Mouse (Mus musculus) midbrain, embryonic 12.5 days (tissue): ENCODE measurements around the gene Fcrla. TPM values are rescaled to one million over a fixed set of nuclear protein-coding genes. Genes with fewer than 3 reads are reported as not detected.

Experiments
- ATAC-seq: fragments of 200-750 bp; cut with Nextera tagmentation; 2 replicates; pipeline ENCODE4 v1.8.0; 2017; ENCODE audit warnings: low read depth, moderate TSS enrichment, moderate library complexity; ENCODE audit not compliant: low FRiP score
- H3K27ac ChIP-seq: fragments of 300-500 bp; sonication (generic); replicated peaks from 2 replicates; pipeline ENCODE4 v1.5.1; 2016; ENCODE audit warnings: mild to moderate bottlenecking
- H3K27me3 ChIP-seq: fragments of 300-500 bp; sonication (generic); 2 replicates; pipeline ENCODE4 v1.6.1; 2016; ENCODE audit warnings: mild to moderate bottlenecking
- H3K36me3 ChIP-seq: fragments of 300-500 bp; sonication (generic); 2 replicates; pipeline ENCODE4 v1.6.1; 2016
- H3K4me1 ChIP-seq: fragments of 300-500 bp; sonication (generic); 2 replicates; pipeline ENCODE4 v1.6.1; 2016
- H3K4me2 ChIP-seq: fragments of 300-500 bp; sonication (generic); replicated peaks from 2 replicates; pipeline ENCODE4 v1.6.1; 2016; ENCODE audit warnings: mild to moderate bottlenecking, moderate library complexity
- H3K4me3 ChIP-seq: fragments of 300-500 bp; sonication (generic); 2 replicates; pipeline ENCODE4 v1.5.1; 2016; ENCODE audit warnings: mild to moderate bottlenecking
- H3K9ac ChIP-seq: fragments of 300-500 bp; sonication (generic); replicated peaks from 2 replicates; pipeline ENCODE4 v1.6.1; 2016; ENCODE audit warnings: mild to moderate bottlenecking, moderate library complexity
- H3K9me3 ChIP-seq: fragments of 300-500 bp; sonication (generic); 2 replicates; pipeline ENCODE4 v1.6.1; 2016; ENCODE audit warnings: mild to moderate bottlenecking
- WGBS: fragments of 180-500 bp; shearing (Covaris S2); methylation state at CpG from one replicate; pipeline ENCODE4 v1.1.7; 2016; 5-methylcytosine and 5-hydroxymethylcytosine counted together
- polyA plus RNA-seq: library from polyadenylated mRNA; unstranded; fragments of >200 nt; fragmentation: Nextera tagmentation; extraction: Ambion mirVana; gene quantifications from 2 replicates; pipeline ENCODE4 v1.2.1, GENCODE M21; 2016

The Fcrla gene
- polyA plus RNA-seq, 1 experiment from 2014 or later = not detected

DNA sequence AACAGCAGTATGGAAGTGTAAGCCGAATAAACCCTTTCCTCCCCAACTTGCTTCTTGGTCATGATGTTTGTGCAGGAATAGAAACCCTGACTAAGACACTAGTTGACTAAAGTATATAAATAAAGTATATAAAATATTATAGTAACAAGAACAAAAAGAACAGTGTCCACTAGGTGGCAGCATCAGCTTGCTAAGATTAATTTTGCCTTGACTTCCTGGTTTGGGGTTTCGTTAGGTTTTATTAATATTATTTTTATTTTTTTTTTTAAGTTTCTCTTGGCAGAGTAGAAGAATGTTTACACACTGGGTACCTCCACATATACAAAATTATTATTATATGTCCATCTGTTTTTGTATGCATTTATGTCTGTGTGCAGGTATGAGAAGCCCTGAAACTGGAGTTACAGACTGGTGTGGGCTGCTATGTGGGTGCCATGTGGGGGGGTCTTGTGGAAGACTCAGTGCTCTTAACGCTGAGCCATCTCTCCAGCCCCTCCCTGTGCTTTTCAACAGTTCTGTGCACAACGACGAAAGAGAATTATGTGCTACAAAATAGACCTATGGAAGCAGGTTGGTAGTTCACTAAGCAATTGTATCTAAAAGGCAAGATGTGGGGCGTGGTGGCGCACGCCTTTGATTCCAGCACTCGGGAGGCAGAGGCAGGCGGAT lies 26.4 kb downstream of the Fcrla start:
- H3K9ac ChIP-seq = no peak overlapping the region
- H3K4me1 ChIP-seq = no peaks in the 10 kb centered on the region
- no peak overlapping the region for H3K4me3 ChIP-seq
- no peak overlapping the region for H3K27ac ChIP-seq
- peaks cover 36% of the 10 kb centered on the region for H3K27me3 ChIP-seq
- 38% methylated on average over 10 of the region's 10 CpGs for WGBS
- H3K36me3 ChIP-seq = no peaks in the 10 kb centered on the region
- ATAC-seq = 0 out of 2 replicates have a peak, but pooled peaks have one; percentile 19
- no peaks in the 10 kb centered on the region for H3K9me3 ChIP-seq
- no peak overlapping the region for H3K4me2 ChIP-seq

DNA sequence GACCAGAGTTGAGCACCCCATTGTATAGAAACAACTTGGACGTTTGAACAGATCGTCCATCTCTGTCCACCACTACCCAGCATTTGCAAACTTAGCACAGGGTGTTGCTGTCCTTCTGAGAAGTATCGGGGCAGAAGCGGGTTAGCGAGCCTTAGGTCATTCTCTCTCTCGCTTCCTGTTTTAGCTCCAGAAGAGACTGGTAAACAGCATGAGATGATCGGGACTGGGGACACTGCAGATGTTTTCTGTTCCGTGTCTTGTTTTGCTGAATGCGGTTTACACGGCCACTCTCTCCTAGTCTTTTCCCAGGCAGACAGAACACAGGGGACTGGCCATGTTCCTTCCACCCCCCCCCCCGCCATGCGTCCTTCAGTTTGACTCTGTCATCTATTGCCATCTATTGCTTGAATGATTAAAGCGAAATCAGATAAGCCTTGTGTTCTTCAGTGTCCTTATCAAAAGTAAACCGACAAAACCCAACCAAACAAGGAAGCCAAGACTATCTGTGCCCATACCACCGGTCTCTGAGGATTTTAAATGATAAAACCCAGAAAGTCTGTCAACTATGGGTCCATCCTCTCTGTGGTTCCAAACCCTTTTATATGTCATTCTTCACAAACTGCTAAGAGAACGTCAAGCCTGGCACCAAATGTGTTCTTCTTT lies 28.8 kb downstream of the Fcrla start:
- Histone ChIP-seq H3K9ac (no peak overlapping the region), H3K27ac (no peak overlapping the region), H3K27me3 (peaks cover 17% of the 10 kb centered on the region), H3K9me3 (no peaks in the 10 kb centered on the region), H3K4me2 (no peak overlapping the region), H3K4me3 (no peak overlapping the region), H3K36me3 (no peaks in the 10 kb centered on the region), H3K4me1 (no peaks in the 10 kb centered on the region)
- no peak for ATAC-seq
- WGBS = 81% methylated on average over 16 of the region's 16 CpGs

DNA sequence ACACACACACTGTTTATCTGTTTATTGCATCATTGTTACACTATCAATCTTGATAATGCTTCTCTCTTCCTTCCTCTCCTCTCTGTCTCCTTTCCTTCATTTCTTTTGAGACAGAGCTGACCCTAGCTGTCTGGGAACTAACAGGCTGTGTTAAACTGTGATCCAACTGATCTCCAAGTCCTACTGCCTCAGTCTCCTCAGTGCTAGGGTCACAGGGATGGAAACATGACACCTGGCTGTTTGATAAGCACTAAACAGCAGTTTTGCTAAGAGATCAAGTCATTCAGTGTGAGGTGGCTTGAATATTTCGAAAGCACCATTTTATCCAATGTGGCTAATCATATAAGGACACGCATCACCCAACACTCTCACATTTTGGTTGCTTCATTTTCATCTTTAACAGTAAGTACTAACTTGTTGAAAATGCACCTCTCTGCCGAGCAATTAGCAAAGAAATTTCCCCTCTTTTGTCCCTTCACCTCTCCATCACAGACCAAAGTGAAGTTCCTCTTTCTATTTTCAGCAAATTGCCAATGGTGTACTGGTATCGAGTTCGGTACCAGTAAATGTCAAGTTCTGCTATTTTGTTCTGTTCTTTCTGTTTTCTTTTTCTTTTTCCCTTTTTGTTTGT lies 30.6 kb downstream of the Fcrla start:
- Histone ChIP-seq H3K4me3 (no peak overlapping the region), H3K4me2 (no peak overlapping the region), H3K9me3 (no peaks in the 10 kb centered on the region), H3K36me3 (no peaks in the 10 kb centered on the region), H3K9ac (no peak overlapping the region), H3K27ac (no peak overlapping the region), H3K4me1 (no peaks in the 10 kb centered on the region), H3K27me3 (peaks cover 2% of the 10 kb centered on the region; the same call in 1 of the 2 replicates)
- WGBS = 81% methylated on average over 5 of the region's 5 CpGs
- no peak for ATAC-seq

DNA sequence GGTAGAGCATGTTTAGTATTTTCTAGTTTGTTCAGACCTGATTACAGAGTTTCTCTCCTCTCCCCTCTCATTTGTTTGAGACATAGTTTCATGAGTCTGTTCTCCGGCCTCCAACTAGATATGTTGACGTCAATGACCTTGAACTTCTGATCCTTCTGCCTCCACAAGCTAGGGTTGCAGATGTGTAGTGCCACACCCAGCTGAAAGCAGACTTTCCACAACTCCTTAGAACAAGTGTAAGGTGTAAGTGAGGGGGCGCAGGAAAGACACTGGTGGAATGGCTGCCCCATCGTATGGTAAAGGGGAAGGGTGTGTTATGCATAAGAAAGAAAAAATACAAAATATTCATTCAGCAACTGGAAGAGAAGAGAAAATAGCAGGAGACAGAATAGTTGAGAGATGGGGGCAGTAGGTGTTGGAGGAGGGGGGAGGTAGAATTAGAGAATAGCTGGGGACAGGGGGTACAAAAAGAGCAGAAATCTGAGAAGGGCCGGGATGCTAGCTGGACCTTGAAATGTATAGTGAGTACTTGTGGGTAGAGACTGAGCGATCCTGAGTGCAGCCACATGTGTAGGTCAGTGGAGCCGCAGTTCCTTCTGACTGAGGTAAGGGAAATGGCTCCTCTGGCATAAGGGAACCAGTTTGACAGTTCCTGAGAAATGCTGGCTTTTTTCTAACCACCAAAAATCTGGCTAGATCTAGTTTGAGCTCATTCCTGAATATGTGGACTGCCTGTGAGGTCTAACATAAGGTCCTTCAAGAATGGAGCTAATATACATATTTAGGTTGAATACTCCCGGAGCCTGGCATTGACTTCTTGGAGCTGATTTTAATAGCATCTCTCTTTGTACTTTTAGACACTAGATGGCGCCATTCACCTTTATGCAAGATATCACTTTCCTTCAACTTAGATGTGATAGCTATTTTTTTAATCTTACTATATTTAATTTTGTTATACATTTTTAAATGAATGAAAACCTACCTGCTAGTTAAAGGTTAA lies 32.5 kb downstream of the Fcrla start:
- Histone ChIP-seq H3K36me3 (no peaks in the 10 kb centered on the region), H3K27ac (no peak overlapping the region), H3K9me3 (no peaks in the 10 kb centered on the region), H3K4me1 (no peaks in the 10 kb centered on the region), H3K4me2 (no peak overlapping the region), H3K27me3 (no peaks in the 10 kb centered on the region; the same call in 1 of the 2 replicates), H3K4me3 (no peak overlapping the region), H3K9ac (no peak overlapping the region)
- 65% methylated on average over 9 of the region's 9 CpGs for WGBS
- ATAC-seq = 0 out of 2 replicates have a peak, but pooled peaks have one; percentile 38

DNA sequence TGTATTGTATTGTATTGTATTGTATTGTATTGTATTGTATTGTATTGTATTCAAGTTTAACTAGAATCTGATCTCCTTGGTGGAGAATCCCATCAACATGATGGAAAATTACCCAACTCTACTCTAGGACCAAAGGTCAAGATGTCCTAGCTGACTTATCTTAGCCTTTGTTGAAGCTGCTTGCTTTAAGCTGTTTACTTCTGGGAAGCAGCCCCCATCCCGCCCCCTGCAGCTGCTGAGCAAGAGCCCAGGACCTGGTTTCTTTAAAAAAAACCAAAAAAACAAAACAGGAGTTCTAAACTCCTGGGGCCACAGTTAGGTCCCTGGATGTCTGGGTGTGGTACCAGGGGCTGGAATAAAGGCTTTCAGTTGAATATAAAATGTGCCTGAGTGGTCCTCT lies 35.1 kb downstream of the Fcrla start:
- H3K36me3 ChIP-seq = no peaks in the 10 kb centered on the region
- WGBS = 68% methylated on average over 1 of the region's 1 CpGs
- ATAC-seq = no peak
- H3K4me2 ChIP-seq = no peak overlapping the region
- H3K27ac ChIP-seq = no peak overlapping the region
- no peak overlapping the region for H3K4me3 ChIP-seq
- no peaks in the 10 kb centered on the region; the same call in 1 of the 2 replicates for H3K27me3 ChIP-seq
- H3K9ac ChIP-seq = no peak overlapping the region
- H3K4me1 ChIP-seq = no peaks in the 10 kb centered on the region
- H3K9me3 ChIP-seq = no peaks in the 10 kb centered on the region

DNA sequence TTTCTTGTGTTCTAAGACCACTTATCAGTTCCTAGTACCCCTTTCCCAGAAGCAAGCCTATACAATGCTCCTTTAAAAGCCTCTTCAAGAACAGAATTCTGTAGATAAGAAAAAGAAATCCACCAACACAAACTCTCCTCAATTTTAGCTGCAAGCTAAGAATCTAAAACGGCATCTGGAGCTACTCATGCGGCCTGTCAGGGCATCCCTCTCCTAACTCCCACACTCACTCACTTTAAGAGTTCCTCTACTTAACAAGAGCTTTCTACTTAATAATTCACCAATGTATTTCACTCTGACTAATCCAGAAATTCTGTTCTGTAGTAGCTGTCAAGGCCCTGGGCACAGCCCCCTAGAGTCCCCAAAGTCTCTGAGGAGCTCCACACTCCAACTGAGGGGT lies 35.7 kb downstream of the Fcrla start:
- WGBS = 88% methylated on average over 2 of the region's 2 CpGs

DNA sequence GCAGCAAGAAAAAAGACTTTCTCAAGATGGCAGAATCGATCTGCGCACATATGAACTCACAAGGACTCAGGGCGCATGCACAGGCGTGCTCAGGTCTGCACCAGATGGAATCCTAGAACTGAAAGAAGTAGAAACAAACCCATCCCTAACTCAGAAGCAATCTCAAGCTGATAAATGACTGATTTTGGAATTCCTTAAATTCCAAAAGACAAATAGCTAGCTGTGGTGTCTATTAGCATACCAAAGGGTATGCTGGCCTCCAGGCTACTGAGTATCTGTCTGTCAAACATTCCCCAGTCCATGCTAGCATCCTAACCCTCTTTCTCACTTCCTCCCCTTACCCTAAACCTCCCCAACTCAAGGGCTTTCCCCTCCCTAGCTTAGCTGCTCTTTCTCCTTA lies 38.1 kb downstream of the Fcrla start:
- WGBS = 76% methylated on average over 4 of the region's 4 CpGs
- H3K27ac ChIP-seq = no peak overlapping the region
- H3K27me3 ChIP-seq = no peaks in the 10 kb centered on the region
- no peak for ATAC-seq
- no peak overlapping the region for H3K4me2 ChIP-seq
- H3K4me1 ChIP-seq = peaks cover 4% of the 10 kb centered on the region
- H3K36me3 ChIP-seq = no peaks in the 10 kb centered on the region
- H3K4me3 ChIP-seq = no peak overlapping the region
- H3K9me3 ChIP-seq = no peaks in the 10 kb centered on the region
- no peak overlapping the region for H3K9ac ChIP-seq

More for the DNA sequence above, 35.7 kb downstream of the Fcrla start:
- Histone ChIP-seq H3K4me3 (no peak overlapping the region), H3K4me2 (no peak overlapping the region), H3K4me1 (no peaks in the 10 kb centered on the region), H3K36me3 (no peaks in the 10 kb centered on the region), H3K27ac (no peak overlapping the region), H3K9ac (no peak overlapping the region), H3K9me3 (no peaks in the 10 kb centered on the region), H3K27me3 (no peaks in the 10 kb centered on the region; the same call in 1 of the 2 replicates)
- ATAC-seq = no peak

DNA sequence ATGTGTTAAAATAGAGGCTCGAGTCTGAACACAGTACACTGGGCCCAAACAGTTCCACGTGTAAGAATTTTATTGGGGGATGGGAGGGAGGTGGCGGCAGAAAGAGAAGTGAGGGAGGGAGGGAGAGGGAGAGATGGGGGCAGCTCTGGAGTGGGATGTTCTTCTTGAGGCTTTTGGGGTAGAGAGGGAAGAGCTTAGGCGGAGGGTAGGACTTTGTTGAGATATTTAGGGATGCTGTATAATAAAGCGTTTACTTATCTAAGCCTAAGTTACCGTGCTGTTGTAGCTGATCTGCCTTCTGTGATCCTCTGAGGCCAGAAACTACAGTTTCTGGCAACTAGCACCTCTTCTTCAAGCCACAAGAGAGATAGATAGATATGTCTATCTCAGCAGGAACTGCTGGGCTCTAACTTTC lies 41.3 kb downstream of the Fcrla start:
- Histone ChIP-seq H3K27me3 (no peaks in the 10 kb centered on the region), H3K9ac (no peak overlapping the region), H3K27ac (no peak overlapping the region), H3K4me3 (no peak overlapping the region), H3K4me2 (no peak overlapping the region), H3K4me1 (peaks cover 7% of the 10 kb centered on the region), H3K36me3 (peaks cover 3% of the 10 kb centered on the region; the same call in 1 of the 2 replicates), H3K9me3 (no peaks in the 10 kb centered on the region)
- no peak for ATAC-seq
- WGBS = 53% methylated on average over 6 of the region's 6 CpGs

DNA sequence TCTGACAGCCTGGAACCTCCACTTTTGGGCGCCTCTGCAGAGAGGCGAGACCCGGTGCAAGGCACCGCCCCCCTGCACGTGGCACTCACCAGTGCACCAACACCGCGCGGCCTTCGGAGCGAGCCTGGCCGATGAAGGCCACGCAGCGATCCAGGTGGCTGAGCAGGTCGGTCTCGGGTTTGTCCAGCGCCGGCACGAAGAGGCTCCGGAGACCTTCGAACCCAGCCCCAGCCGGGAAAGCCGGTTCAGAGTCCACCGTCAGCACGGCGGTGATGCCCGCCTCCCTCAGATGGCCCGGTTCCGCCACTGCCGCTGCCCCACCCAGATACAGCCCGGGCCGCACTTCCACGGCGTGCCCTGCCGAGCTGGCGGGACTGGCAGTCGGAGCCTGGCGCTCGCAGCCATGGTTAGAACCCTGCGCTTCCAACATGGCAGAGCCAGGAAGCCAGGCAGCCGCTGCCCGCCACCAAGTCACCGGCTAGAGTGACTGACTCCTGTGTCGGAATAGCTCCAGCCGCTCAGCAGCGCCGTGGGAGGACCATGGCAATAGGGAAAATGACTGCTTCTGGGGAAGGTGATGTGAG lies 42.3 kb downstream of the Fcrla start, which contains the start of the genes Gm26620 and Dusp12:
Gm26620 (plus strand) TSS at position 88 of the 584 bp plus-strand sequence.
Dusp12 (minus strand) TSS at position 563 of the 584 bp plus-strand sequence.
- H3K27me3 ChIP-seq = no peaks in the 10 kb centered on the region
- no peaks in the 10 kb centered on the region for H3K9me3 ChIP-seq
- WGBS = under 1% methylated on average over 46 of the region's 46 CpGs
- peak within 1 kb of the TSS; percentile 72 for H3K4me2 ChIP-seq
- peak within 1 kb of the TSS; percentile 74 for H3K27ac ChIP-seq
- peak within 1 kb of the TSS; percentile 94 for H3K4me3 ChIP-seq
- peak within 1 kb of the TSS; percentile 91 for H3K9ac ChIP-seq
- peaks cover 11% of the 10 kb centered on the region for H3K36me3 ChIP-seq
- peaks cover 7% of the 10 kb centered on the region for H3K4me1 ChIP-seq
- ATAC-seq = peak; percentile 92

DNA sequence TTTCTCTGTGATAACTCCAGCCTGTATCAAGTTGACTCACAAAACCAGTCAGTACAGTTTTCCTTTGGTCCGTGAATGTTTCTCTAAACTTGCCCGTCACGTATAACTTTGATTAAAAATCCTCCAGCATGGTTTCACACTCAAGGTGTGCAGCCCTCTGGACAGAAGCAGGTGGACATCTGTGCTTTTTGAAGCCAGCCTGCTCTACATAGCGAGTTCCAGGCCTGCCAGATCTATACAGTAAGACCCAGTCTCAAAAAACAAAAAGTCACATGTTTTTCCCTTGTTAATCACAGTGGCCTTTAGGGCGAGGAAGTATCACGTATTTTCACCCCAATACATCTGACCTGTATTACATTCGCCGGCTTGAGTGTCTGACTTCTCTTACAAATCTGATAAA lies 43.0 kb downstream of the Fcrla start:
- peaks cover 14% of the 10 kb centered on the region for H3K36me3 ChIP-seq
- no peaks in the 10 kb centered on the region for H3K27me3 ChIP-seq
- H3K9me3 ChIP-seq = no peaks in the 10 kb centered on the region
- peak; percentile 2; the same call in 1 of the 2 replicates for ATAC-seq
- H3K4me3 ChIP-seq = peak overlapping the region; percentile 94
- peaks cover 7% of the 10 kb centered on the region for H3K4me1 ChIP-seq
- peak overlapping the region; percentile 72 for H3K4me2 ChIP-seq
- H3K9ac ChIP-seq = peak overlapping the region; percentile 91
- 32% methylated on average over 8 of the region's 8 CpGs for WGBS
- H3K27ac ChIP-seq = no peak overlapping the region

DNA sequence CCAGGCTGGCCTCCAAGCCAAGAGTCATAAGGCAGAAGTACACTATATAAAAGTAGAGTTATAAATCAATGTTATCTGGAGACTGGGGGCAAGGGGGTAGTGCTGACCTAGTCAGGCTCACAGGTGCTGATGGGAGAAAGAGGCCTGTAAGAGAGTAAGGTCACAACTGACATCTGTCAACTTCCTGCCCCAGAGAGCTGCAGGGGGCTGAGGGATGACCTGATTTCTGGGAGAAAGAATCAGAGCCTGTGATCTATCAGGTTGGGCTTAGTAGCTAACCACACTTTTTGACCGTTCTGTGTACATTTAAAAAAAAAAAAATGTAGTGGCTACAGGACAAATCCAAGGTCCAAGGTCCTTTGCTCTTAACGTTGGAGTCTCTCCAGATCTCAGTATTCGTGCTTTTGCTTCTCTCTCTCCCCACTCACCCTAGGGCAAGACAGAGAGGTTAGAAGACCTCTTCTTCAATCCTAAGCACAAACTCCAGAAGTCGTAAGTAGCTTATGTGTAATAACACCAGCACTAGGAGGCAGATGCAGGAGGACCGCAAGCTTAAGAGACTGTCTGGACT lies 44.4 kb downstream of the Fcrla start:
- H3K4me2 ChIP-seq = no peak overlapping the region
- 90% methylated on average over 5 of the region's 5 CpGs for WGBS
- no peaks in the 10 kb centered on the region for H3K27me3 ChIP-seq
- no peak overlapping the region for H3K4me3 ChIP-seq
- no peak overlapping the region for H3K9ac ChIP-seq
- H3K36me3 ChIP-seq = peaks cover 19% of the 10 kb centered on the region
- no peak overlapping the region for H3K27ac ChIP-seq
- no peaks in the 10 kb centered on the region for H3K9me3 ChIP-seq
- ATAC-seq = no peak
- peaks cover 7% of the 10 kb centered on the region for H3K4me1 ChIP-seq
